Mouse (Mus musculus): ENCODE results near the gene Tcf20.

- TF ChIP-seq CTCF (IDR thresholded peaks at IDR 0.05; ENCODE audit: low read depth): no peak
- no peak for TF ChIP-seq EP300 (IDR thresholded peaks at IDR 0.05; ENCODE audit: low read depth)
Observed at GRCm38 (mm10) chr15:82902521-82902920, 85.2 kb downstream of the Tcf20 start.

All from liver, embryonic 14.5 days (tissue).